ENCODE assay signal across 8 mouse cellular contexts in the genomic region with DNA sequence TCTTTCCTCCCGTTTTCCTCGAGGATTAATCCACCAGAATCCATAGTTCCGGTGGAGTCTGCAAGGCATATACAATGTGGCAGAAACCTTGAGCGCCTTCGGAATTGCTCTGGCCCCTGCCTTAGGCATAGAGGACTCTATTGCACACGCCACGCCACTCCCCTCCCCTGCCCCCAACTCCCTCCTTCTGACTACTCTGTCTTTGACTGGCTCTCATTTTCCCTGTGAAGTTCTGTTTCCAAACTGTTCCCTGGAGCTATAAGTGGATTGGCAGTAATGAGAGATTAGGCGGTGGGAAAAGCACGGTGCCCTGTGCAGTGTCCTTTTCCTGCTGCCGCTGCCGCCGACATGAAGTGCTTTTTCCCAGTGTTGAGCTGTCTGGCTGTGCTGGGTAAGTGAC. TPM values are rescaled to one million over a fixed set of nuclear protein-coding genes. Genes with fewer than 3 reads are reported as not detected.
DNase-seq lines count a peak whose midpoint lies in the region; ATAC-seq and TF ChIP-seq lines count a peak whose summit lies in the region.

No protein-coding gene starts in this region.

- ATAC-seq in heart, embryonic 11.5 days (replicated peaks; ENCODE audit: insufficient number of reproducible peaks, low FRiP score, low TSS enrichment) = peak; percentile 36; the same call in 1 of the 2 replicates
- peak; percentile 45; the same call in 1 of the 2 replicates for ATAC-seq in limb, embryonic 14.5 days (ENCODE audit: low FRiP score, low read depth)
- peak; percentile 55 for ATAC-seq in midbrain, embryonic 14.5 days (ENCODE audit: low FRiP score, low TSS enrichment)
- no peak for ATAC-seq in activated CD4-positive, CD25-positive, alpha-beta regulatory T cell, adult 4 months

- no peak overlapping the region for H3K27ac ChIP-seq in thymus, adult 2 months (ENCODE audit: control insufficient read depth, insufficient read depth, low read length)
- H3K27ac ChIP-seq in heart, embryonic 11.5 days (ENCODE audit: low read depth, low read length) = peak overlapping the region; percentile 79
- H3K27ac ChIP-seq in limb, embryonic 14.5 days (replicated peaks; ENCODE audit: low read depth, low read length) = peak overlapping the region; percentile 56
- H3K27ac ChIP-seq in midbrain, embryonic 14.5 days (replicated peaks; ENCODE audit: low read depth, low read length) = peak overlapping the region; percentile 87

- 11% methylated on average over 12 of the region's 12 CpGs for WGBS in thymus, adult 2 months
- WGBS in heart, embryonic 11.5 days (ENCODE audit: insufficient replicate concordance) = under 1% methylated on average over 12 of the region's 12 CpGs
- under 1% methylated on average over 12 of the region's 12 CpGs for WGBS in limb, embryonic 14.5 days
- WGBS in midbrain, embryonic 14.5 days = under 1% methylated on average over 12 of the region's 12 CpGs

- peaks cover 13% of the 10 kb centered on the region for H3K4me1 ChIP-seq in thymus, adult 2 months (replicated peaks; ENCODE audit: control insufficient read depth, insufficient read depth, low read length)
- H3K4me1 ChIP-seq in heart, embryonic 11.5 days (ENCODE audit: control insufficient read depth, insufficient read depth, low read length) = peaks cover 44% of the 10 kb centered on the region
- peaks cover 48% of the 10 kb centered on the region for H3K4me1 ChIP-seq in limb, embryonic 14.5 days (ENCODE audit: control insufficient read depth, insufficient read depth, low read length)
- H3K4me1 ChIP-seq in midbrain, embryonic 14.5 days (ENCODE audit: control insufficient read depth, insufficient read depth, low read length) = peaks cover 51% of the 10 kb centered on the region

- H3K4me2 ChIP-seq in heart, embryonic 11.5 days = peak overlapping the region; percentile 91
- peak overlapping the region; percentile 91 for H3K4me2 ChIP-seq in limb, embryonic 14.5 days (replicated peaks; ENCODE audit: low read depth, low read length, severe bottlenecking)
- peak overlapping the region; percentile 68 for H3K4me2 ChIP-seq in midbrain, embryonic 14.5 days (ENCODE audit: low read length)

- H3K9me3 ChIP-seq in heart, embryonic 11.5 days (replicated peaks; ENCODE audit: control insufficient read depth, low read length) = no peaks in the 10 kb centered on the region
- no peaks in the 10 kb centered on the region for H3K9me3 ChIP-seq in limb, embryonic 14.5 days (ENCODE audit: control insufficient read depth, low read length)
- H3K9me3 ChIP-seq in midbrain, embryonic 14.5 days (ENCODE audit: control insufficient read depth, low read length) = no peaks in the 10 kb centered on the region

- H3K27me3 ChIP-seq in thymus, adult 2 months (ENCODE audit: control insufficient read depth, insufficient read depth, low read length) = peaks cover 3% of the 10 kb centered on the region; the same call in 1 of the 2 replicates
- no peaks in the 10 kb centered on the region for H3K27me3 ChIP-seq in heart, embryonic 11.5 days (ENCODE audit: control insufficient read depth, insufficient read depth, low read length)
- no peaks in the 10 kb centered on the region for H3K27me3 ChIP-seq in limb, embryonic 14.5 days (ENCODE audit: control insufficient read depth, insufficient read depth, low read length)
- H3K27me3 ChIP-seq in midbrain, embryonic 14.5 days (ENCODE audit: control insufficient read depth, insufficient read depth, low read length) = no peaks in the 10 kb centered on the region

- TF ChIP-seq POLR2A in thymus, adult 2 months (IDR thresholded peaks at IDR 0.05; ENCODE audit: control insufficient read depth, extremely low read depth, insufficient read depth, low read length, poor library complexity) = no peak
- TF ChIP-seq POLR2A in limb, embryonic 14.5 days (IDR thresholded peaks at IDR 0.05; ENCODE audit: borderline replicate concordance, extremely low read depth, insufficient read depth, insufficient read length) = no peak

- peak overlapping the region; percentile 67 for H3K4me3 ChIP-seq in thymus, adult 2 months (ENCODE audit: control insufficient read depth, insufficient read depth, low read length)
- peak overlapping the region; percentile 91 for H3K4me3 ChIP-seq in heart, embryonic 11.5 days (ENCODE audit: low read depth, low read length)
- peak overlapping the region; percentile 82 for H3K4me3 ChIP-seq in limb, embryonic 14.5 days (replicated peaks; ENCODE audit: low read length)
- H3K4me3 ChIP-seq in midbrain, embryonic 14.5 days (replicated peaks; ENCODE audit: low read depth, low read length) = peak overlapping the region; percentile 81

- no peak for TF ChIP-seq CTCF in thymus, adult 2 months (IDR thresholded peaks at IDR 0.05; ENCODE audit: borderline replicate concordance, control insufficient read depth, extremely low read depth, insufficient read depth, low read length, poor library complexity)

- DNase-seq in thymus, adult 2 months = no peak
- no peak for DNase-seq in thymus, postnatal 25 days
- DNase-seq in limb, embryonic 14.5 days (ENCODE audit: low spot score) = peak; percentile 68
- peak; percentile 77 for DNase-seq in midbrain, embryonic 14.5 days
- DNase-seq in ovary, postnatal 10 days (ENCODE audit: low spot score) = no peak
- DNase-seq in gastrocnemius, postnatal 10 days = no peak

- no peaks in the 10 kb centered on the region for H3K36me3 ChIP-seq in thymus, adult 2 months (ENCODE audit: control insufficient read depth, insufficient read depth, low read length)
- no peaks in the 10 kb centered on the region for H3K36me3 ChIP-seq in heart, embryonic 11.5 days (ENCODE audit: control insufficient read depth, insufficient read depth, low read length)
- H3K36me3 ChIP-seq in limb, embryonic 14.5 days (ENCODE audit: control insufficient read depth, insufficient read depth, low read length) = no peaks in the 10 kb centered on the region
- no peaks in the 10 kb centered on the region for H3K36me3 ChIP-seq in midbrain, embryonic 14.5 days (ENCODE audit: control insufficient read depth, insufficient read depth, low read length)

- peak overlapping the region; percentile 91 for H3K9ac ChIP-seq in heart, embryonic 11.5 days (ENCODE audit: low read depth, low read length)
- H3K9ac ChIP-seq in limb, embryonic 14.5 days (ENCODE audit: low read depth, low read length, severe bottlenecking) = peak overlapping the region; percentile 87
- H3K9ac ChIP-seq in midbrain, embryonic 14.5 days (replicated peaks; ENCODE audit: low read length) = peak overlapping the region; percentile 87

RNA-seq across cellular contexts. Expression of gene Igsf3, which starts 1.2 kb away (rescaled TPM):
- 8.6 and 9.7 TPM in 2 replicates for polyA plus RNA-seq in thymus, adult 2 months (2012; rRNA removed)
- polyA plus RNA-seq in heart, embryonic 11.5 days (2014; fragmentation: Nextera tagmentation; extraction: Ambion mirVana) = 28.1 and 31.3 TPM in 2 replicates
- polyA plus RNA-seq in limb, embryonic 14.5 days (2012; rRNA removed) = 20.4 and 27.4 TPM in 2 replicates
- polyA plus RNA-seq in limb, embryonic 14.5 days (2014; fragmentation: Nextera tagmentation; extraction: Ambion mirVana) = 38.4 and 43.2 TPM in 2 replicates
- 62.0 and 77.8 TPM in 2 replicates for polyA plus RNA-seq in midbrain, embryonic 14.5 days (2014; fragmentation: Nextera tagmentation; extraction: Ambion mirVana)
- 1 to 10 TPM in 1 of 2 experiments, under 1 TPM in 1; 0.86 to 1.6 TPM for polyA plus RNA-seq in activated CD4-positive, CD25-positive, alpha-beta regulatory T cell, adult 4 months (2017; shearing (Covaris generic))
- total RNA-seq in gastrocnemius, postnatal 10 days (2021) = 10 to 100 TPM; 15.6 to 20.5 TPM

Comparison
In these comparisons a context has a peak if more than half of its experiments do, and no peak if none do; other contexts are left out.
1. DNase-seq: peak in limb, embryonic 14.5 days (single experiment) and midbrain, embryonic 14.5 days (single experiment); none in thymus, adult 2 months (single experiment), thymus, postnatal 25 days (single experiment), ovary, postnatal 10 days (single experiment) and gastrocnemius, postnatal 10 days (single experiment).
2. Peak in every context shown above with its lines, with median percentiles within 50 percentile points of each other: H3K4me3 ChIP-seq, H3K4me2 ChIP-seq and H3K9ac ChIP-seq.